Mouse (Mus musculus) hindbrain, embryonic 10.5 days (tissue): ENCODE results near the gene Tnfrsf19. TPM values are rescaled to one million over a fixed set of nuclear protein-coding genes. Genes with fewer than 3 reads are reported as not detected.
A peak's percentile ranks its signal among the peaks of the same experiment; 100 is the strongest.

ENCODE experiments used
- DNase-seq: peaks from one replicate; pipeline ENCODE4 v3.0.0-alpha.2; 2017; ENCODE audit warnings: low spot score
- H3K27ac ChIP-seq: fragments of 300-500 bp; sonication (generic); 2 replicates; pipeline ENCODE4 v1.5.1; 2016; ENCODE audit warnings: mild to moderate bottlenecking, moderate library complexity
- H3K27me3 ChIP-seq: fragments of 300-500 bp; sonication (generic); 2 replicates; pipeline ENCODE4 v1.6.1; 2016; ENCODE audit warnings: mild to moderate bottlenecking; ENCODE audit not compliant: poor library complexity, insufficient read depth, severe bottlenecking
- H3K36me3 ChIP-seq: fragments of 300-500 bp; sonication (generic); 2 replicates; pipeline ENCODE4 v1.6.1; 2016; ENCODE audit warnings: mild to moderate bottlenecking, moderate library complexity
- H3K4me1 ChIP-seq: fragments of 300-500 bp; sonication (generic); replicated peaks from 2 replicates; pipeline ENCODE4 v1.6.1; 2016; ENCODE audit warnings: mild to moderate bottlenecking
- H3K4me3 ChIP-seq: fragments of 300-500 bp; sonication (generic); 2 replicates; pipeline ENCODE4 v1.5.1; 2016; ENCODE audit warnings: mild to moderate bottlenecking, moderate library complexity
- H3K9me3 ChIP-seq: fragments of 300-500 bp; sonication (generic); 2 replicates; pipeline ENCODE4 v1.6.1; 2016; ENCODE audit warnings: mild to moderate bottlenecking, moderate library complexity
- WGBS: fragments of 180-500 bp; shearing (Covaris S2); methylation state at CpG from one replicate; pipeline ENCODE4 v1.1.7; 2016; 5-methylcytosine and 5-hydroxymethylcytosine counted together
- polyA plus RNA-seq: library from polyadenylated mRNA; unstranded; fragments of >200 nt; fragmentation: Nextera tagmentation; extraction: Ambion mirVana; gene quantifications from 2 replicates; pipeline ENCODE4 v1.2.1, GENCODE M21; 2016

The Tnfrsf19 gene
- polyA plus RNA-seq, 1 experiment from 2014 or later: 35.4 TPM

DNA sequence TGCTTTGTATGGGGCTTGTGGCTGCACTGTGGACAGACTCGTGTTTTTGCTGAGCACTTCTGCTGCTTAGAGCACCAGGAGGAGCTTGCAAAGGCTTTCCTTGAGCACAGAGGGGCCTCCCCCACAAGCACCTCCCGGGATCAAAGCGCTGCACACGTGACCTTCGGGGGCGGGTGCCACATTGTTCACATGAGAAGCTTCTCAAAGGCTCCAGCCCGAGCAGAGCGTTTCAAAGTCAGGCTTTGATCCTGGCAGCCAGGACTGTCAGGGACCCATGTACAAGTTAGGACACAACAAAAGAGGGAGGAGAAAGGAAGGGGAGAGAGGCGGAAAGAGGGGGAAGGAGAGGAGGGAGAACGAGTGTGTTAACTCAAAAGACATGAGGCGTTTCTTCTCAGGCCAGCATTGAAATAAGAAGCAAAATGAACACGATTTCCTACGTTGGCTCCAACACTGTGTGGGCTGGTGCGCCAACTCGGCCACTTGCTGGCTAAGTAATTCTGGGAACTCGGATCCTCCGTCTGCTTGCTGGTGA, 33.8 kb downstream of the Tnfrsf19 start:
- WGBS: under 1% methylated on average over 17 of the region's 17 CpGs
- Histone ChIP-seq H3K9me3 (no peaks in the 10 kb centered on the region), H3K4me3 (peak overlapping the region; percentile 42), H3K27ac (peak overlapping the region; percentile 84), H3K4me1 (peaks cover 45% of the 10 kb centered on the region), H3K36me3 (peaks cover 15% of the 10 kb centered on the region; the same call in 1 of the 2 replicates), H3K27me3 (peaks cover 62% of the 10 kb centered on the region)
- peak; percentile 93 for DNase-seq

DNA sequence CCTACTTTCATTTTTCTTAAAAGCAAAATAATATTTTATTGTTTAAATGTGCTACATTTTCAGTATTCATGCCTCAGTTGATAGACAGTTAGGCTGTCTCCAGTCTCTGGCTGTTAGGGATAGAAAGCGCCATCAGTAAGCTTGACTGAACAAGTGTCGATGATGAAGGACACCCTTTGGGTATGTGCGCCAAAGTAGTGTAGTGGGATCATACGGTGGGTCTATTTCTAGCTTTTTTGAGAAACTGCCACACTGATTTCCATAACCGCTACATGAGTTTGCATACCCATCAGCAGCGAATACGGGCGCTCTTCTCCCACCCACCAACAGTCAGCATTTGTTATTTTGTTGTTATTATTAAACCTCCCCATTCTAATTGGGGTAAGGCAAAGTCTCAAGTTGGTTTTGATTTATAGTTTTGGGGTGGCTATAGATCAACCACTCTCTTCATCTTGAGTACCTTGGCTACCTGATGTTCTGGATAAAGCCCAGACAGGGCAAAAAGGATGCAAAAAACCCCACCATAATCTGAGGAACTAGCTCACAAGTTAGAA, 34.6 kb downstream of the Tnfrsf19 start:
- Histone ChIP-seq H3K27me3 (peaks cover 62% of the 10 kb centered on the region), H3K27ac (peak overlapping the region; percentile 84), H3K4me1 (peaks cover 48% of the 10 kb centered on the region), H3K36me3 (peaks cover 17% of the 10 kb centered on the region; the same call in 1 of the 2 replicates), H3K4me3 (no peak overlapping the region), H3K9me3 (no peaks in the 10 kb centered on the region)
- WGBS: 72% methylated on average over 8 of the region's 8 CpGs
- DNase-seq: no peak

DNA sequence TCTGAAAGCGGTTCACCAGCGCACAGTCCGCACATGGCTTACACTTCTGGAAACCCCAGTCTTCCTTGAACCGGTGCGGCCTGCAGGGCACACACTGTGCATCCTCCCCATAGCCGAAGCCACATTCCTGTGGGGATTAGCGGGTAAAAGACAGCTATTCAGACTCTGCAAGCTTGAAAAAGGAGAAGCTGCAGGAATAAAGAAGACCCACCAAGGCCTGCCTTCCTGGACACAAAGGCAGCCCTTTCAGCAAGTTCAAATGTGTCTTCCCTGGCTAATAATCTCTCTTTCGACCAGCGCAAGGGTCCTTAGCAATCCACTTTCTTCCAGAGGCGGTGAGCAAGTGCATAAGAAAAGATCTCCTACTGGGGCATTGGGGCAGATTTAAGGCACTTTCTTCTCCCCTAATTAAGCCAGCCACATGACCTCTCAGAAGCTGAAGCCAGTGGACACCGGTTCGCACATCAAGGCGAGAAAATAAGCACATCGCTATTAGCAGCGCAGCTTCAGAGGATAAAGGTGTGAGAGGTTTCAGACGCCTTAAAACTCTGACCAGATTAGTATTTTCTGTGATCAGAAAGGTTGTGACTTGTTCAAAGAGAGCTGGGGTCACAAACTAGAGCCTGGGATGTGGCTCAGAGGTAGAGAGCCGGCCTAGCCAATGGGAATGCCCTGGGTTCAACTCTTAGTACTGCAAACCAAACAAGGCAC, 41.0 kb downstream of the Tnfrsf19 start:
- no peak for DNase-seq
- 9% methylated on average over 17 of the region's 17 CpGs for WGBS
- peaks cover 36% of the 10 kb centered on the region for H3K4me1 ChIP-seq
- no peaks in the 10 kb centered on the region for H3K9me3 ChIP-seq
- peaks cover 54% of the 10 kb centered on the region for H3K27me3 ChIP-seq
- H3K4me3 ChIP-seq: no peak overlapping the region
- H3K36me3 ChIP-seq: peaks cover 20% of the 10 kb centered on the region
- peak overlapping the region; percentile 37 for H3K27ac ChIP-seq

DNA sequence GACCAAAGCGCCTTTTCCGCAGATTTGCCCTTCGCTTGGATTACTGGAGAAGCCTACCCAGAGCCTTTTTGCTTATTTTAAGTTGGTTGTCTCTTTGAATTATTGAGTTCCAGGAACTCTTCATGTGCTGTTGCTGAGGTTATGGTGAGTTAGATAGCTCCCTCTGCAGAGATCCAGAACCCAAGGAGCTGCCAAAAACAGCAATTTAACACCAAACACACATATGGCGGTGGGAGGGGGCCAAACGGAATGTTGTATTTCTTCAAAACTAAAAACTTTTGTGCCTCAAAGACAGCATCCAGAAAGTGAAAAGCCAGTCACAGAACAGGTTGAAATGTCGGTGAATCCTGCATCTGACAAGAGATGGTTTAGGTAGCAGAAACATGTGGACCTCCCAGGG, 42.6 kb downstream of the Tnfrsf19 start:
- DNase-seq: no peak
- Histone ChIP-seq H3K4me1 (peaks cover 45% of the 10 kb centered on the region), H3K27ac (no peak overlapping the region), H3K36me3 (peaks cover 19% of the 10 kb centered on the region), H3K9me3 (no peaks in the 10 kb centered on the region), H3K4me3 (no peak overlapping the region), H3K27me3 (peaks cover 40% of the 10 kb centered on the region)
- WGBS: 93% methylated on average over 6 of the region's 6 CpGs

DNA sequence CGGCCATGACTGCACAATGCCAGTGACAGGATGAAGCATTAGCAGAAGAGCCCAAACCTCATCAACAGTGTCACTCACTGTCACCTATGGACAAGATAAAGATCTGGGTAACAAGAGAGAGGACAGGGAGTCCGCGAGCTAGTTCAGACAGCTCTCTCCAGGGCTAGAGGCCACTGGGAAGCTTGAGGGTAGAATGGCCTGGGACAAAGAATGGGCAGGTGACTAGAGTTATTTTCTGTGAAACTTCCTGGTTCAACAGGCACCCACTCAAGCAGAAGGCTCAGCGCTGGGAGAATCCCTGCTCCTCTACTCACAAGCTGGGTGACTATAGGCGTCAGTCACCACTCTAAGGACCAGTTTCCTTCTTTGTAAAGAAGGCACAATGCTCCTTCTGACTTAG, 46.2 kb downstream of the Tnfrsf19 start:
- no peak overlapping the region for H3K27ac ChIP-seq
- WGBS: 85% methylated on average over 5 of the region's 5 CpGs
- H3K9me3 ChIP-seq: no peaks in the 10 kb centered on the region
- H3K36me3 ChIP-seq: peaks cover 15% of the 10 kb centered on the region
- DNase-seq: no peak
- H3K4me1 ChIP-seq: peaks cover 37% of the 10 kb centered on the region
- H3K4me3 ChIP-seq: no peak overlapping the region
- peaks cover 13% of the 10 kb centered on the region for H3K27me3 ChIP-seq

DNA sequence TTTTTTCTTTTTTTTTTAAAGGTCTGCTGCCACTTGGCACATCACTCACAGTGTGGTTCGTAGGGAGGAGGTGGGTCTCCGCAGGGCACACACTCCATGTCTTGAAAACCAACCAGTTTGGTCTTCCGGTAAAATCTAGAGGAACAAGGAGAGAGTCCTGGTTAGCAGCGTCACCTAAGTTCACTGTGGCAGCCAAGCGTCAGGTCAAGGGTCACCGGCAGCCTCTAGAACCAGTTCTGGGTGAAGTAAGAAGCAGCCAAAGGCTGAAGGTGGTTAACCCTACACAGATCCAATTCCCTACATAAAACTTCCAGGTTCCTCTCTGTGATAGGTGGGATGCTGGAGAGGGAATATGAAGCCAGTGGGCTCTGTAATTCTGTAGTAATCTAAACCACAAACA, 49.7 kb downstream of the Tnfrsf19 start:
- Histone ChIP-seq H3K4me1 (peaks cover 37% of the 10 kb centered on the region), H3K36me3 (peaks cover 3% of the 10 kb centered on the region; the same call in 1 of the 2 replicates), H3K4me3 (no peak overlapping the region), H3K27ac (no peak overlapping the region), H3K27me3 (no peaks in the 10 kb centered on the region), H3K9me3 (no peaks in the 10 kb centered on the region)
- no peak for DNase-seq
- 53% methylated on average over 6 of the region's 6 CpGs for WGBS

DNA sequence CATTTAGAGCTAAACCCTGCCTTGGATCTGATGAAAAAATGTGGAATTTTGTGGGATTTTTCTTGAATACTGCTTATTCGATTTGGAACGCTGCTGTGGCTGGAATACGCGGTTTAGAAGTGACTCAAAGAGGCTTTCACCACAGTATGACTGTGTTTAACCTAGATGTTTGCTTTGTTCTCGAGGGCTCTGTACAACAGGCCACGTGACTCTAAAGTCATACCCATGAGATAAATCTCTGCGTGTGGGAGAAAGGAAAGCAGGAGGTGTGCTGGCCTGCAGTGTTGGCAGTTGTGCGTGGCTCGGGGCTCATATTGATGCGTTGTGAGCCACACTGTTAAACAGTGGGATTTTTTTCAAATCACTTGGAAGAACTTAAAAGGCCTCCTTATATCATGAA, 52.8 kb downstream of the Tnfrsf19 start:
- DNase-seq: no peak
- H3K9me3 ChIP-seq: no peaks in the 10 kb centered on the region
- H3K27me3 ChIP-seq: no peaks in the 10 kb centered on the region
- H3K4me3 ChIP-seq: no peak overlapping the region
- no peak overlapping the region for H3K27ac ChIP-seq
- 92% methylated on average over 10 of the region's 10 CpGs for WGBS
- peaks cover 34% of the 10 kb centered on the region for H3K4me1 ChIP-seq
- 0 out of 2 replicates have a peak, but pooled peaks cover 3% of the 10 kb centered on the region for H3K36me3 ChIP-seq

DNA sequence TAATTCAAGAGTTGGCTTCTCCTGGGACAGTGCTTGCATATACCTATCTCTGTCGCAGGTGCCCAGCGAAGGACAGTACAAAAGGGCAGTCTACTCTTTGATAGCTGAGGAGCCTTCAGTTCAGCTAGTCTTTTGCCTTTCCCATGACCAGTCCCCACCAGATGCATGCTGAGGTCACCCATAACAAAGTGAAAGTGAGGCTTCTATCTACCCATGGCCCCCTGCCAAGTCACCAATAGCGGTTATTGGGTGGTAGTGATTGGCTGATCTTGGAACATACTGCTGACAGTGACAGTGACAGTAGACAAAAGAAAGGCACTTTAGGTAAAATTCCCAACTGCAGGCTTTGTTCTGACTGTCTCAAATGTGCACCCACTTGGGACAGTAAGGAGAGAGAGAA, 53.2 kb downstream of the Tnfrsf19 start:
- WGBS: 96% methylated on average over 3 of the region's 3 CpGs
- Histone ChIP-seq H3K27me3 (no peaks in the 10 kb centered on the region), H3K36me3 (0 out of 2 replicates have a peak, but pooled peaks cover 3% of the 10 kb centered on the region), H3K9me3 (no peaks in the 10 kb centered on the region), H3K4me3 (no peak overlapping the region), H3K4me1 (peaks cover 38% of the 10 kb centered on the region), H3K27ac (no peak overlapping the region)
- DNase-seq: no peak

DNA sequence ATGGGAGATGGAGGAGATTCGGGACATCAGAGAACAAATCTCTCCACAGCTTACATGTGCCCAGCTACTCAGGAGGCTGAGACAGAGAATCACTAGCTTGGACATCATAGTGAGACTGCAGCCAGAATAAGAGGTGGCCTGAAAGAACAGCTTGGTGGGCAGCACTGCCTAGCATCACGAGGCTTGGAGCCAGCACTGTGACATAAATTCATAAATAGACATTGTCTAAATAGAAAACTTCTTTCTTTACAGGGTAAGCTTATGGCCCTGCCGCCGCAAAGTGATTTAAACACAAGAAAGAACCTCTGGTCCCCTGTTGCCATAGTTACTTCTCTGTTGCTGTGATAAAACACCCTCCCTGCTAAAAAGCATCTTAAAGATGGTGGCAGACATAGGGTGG, 54.1 kb downstream of the Tnfrsf19 start:
- DNase-seq: no peak
- H3K36me3 ChIP-seq: 0 out of 2 replicates have a peak, but pooled peaks cover 3% of the 10 kb centered on the region
- H3K4me3 ChIP-seq: no peak overlapping the region
- no peaks in the 10 kb centered on the region for H3K9me3 ChIP-seq
- peaks cover 45% of the 10 kb centered on the region for H3K4me1 ChIP-seq
- no peak overlapping the region for H3K27ac ChIP-seq
- H3K27me3 ChIP-seq: no peaks in the 10 kb centered on the region
- 87% methylated on average over 4 of the region's 4 CpGs for WGBS

DNA sequence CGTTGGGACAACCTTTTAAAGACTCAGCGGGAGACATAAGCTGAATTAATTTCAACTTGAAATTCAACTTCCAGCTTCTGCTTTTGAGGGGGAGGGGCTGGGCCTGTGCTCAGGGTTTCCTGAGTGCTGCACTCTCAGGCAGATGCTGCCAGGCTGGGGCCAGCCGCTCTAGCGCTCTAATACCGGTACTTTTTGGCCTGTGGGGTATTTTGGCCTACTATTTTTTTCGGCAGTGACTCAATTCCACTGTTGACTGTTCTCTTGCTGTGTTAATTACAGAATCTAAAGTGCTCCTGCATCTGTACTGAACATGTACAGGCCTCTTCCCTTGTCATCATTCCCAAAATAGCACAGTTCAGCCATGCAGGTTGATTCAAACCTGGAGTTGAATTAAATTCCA, 58.1 kb downstream of the Tnfrsf19 start:
- H3K27ac ChIP-seq: peak overlapping the region; percentile 29; the same call in 1 of the 2 replicates
- DNase-seq: no peak
- H3K27me3 ChIP-seq: no peaks in the 10 kb centered on the region; the same call in 1 of the 2 replicates
- WGBS: 53% methylated on average over 6 of the region's 6 CpGs
- H3K4me3 ChIP-seq: no peak overlapping the region
- H3K9me3 ChIP-seq: no peaks in the 10 kb centered on the region
- no peaks in the 10 kb centered on the region for H3K36me3 ChIP-seq
- H3K4me1 ChIP-seq: peaks cover 61% of the 10 kb centered on the region

DNA sequence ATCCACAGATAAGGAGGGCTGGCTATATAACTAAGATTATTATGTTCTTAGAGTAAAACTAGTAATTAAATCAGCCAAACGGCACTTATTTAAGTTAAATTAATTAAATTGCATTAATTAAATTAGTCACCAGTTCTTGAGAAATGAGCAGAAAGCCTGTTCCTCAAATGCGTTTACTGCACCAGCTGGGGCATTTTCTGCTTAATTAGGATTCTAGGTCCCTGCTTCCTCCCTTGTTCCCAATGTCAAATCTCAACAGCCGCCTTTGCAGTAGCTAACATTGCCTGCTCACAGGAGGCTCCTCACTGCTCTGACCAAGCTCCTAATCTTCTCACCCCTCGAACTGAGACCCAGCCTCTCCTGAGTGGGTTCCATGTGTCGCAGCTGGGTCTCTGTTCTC, 59.4 kb downstream of the Tnfrsf19 start:
- peaks cover 3% of the 10 kb centered on the region; the same call in 1 of the 2 replicates for H3K36me3 ChIP-seq
- DNase-seq: no peak
- no peaks in the 10 kb centered on the region; the same call in 1 of the 2 replicates for H3K27me3 ChIP-seq
- no peak overlapping the region for H3K27ac ChIP-seq
- WGBS: 74% methylated on average over 5 of the region's 5 CpGs
- no peak overlapping the region for H3K4me3 ChIP-seq
- peaks cover 56% of the 10 kb centered on the region for H3K4me1 ChIP-seq
- no peaks in the 10 kb centered on the region for H3K9me3 ChIP-seq

DNA sequence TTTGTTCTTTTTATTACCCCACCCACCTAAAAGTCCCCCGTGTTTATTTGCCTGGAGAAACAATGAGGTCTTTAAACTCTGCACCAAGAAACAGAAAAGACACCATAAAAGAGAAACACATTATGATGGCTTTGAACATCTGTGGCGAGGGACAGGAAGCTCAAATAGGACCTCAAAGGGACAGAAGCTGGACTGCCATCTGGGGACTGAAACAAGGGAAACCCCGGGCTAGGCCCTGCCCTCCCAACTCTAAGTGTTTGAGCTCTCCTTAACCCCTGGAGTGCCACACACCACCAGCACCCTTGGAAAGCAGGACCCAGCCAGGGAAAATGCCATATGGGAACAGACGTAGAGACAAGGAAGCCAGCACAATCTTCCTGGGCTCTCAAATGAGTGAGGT, 61.2 kb downstream of the Tnfrsf19 start:
- H3K9me3 ChIP-seq: no peaks in the 10 kb centered on the region
- H3K27ac ChIP-seq: peak overlapping the region; percentile 53
- H3K36me3 ChIP-seq: peaks cover 14% of the 10 kb centered on the region
- H3K4me3 ChIP-seq: no peak overlapping the region
- 21% methylated on average over 4 of the region's 4 CpGs for WGBS
- no peak for DNase-seq
- peaks cover 53% of the 10 kb centered on the region for H3K4me1 ChIP-seq
- H3K27me3 ChIP-seq: no peaks in the 10 kb centered on the region; the same call in 1 of the 2 replicates

DNA sequence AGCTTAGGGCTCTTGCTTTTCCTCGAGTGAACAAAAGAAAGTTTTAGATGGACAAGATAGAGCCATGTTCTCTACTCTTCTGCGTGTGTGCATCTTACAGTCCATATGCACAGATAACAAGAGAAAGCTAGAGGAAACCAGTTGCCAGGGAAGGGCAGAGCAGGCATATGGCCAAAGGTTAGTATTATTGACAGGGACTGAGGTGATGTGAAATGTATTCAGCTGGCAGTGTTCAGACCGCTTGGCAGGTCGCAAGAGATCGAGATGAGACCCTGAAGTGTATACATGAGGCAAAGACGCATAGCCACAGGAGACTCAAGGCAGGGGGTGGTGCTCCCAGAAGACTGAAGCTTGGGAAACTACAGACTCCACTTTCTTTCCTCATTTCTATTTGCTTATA, 62.0 kb downstream of the Tnfrsf19 start:
- Histone ChIP-seq H3K27ac (peak overlapping the region; percentile 53; the same call in 1 of the 2 replicates), H3K4me1 (peaks cover 50% of the 10 kb centered on the region), H3K36me3 (peaks cover 20% of the 10 kb centered on the region), H3K27me3 (no peaks in the 10 kb centered on the region; the same call in 1 of the 2 replicates), H3K9me3 (no peaks in the 10 kb centered on the region), H3K4me3 (no peak overlapping the region)
- DNase-seq: no peak
- 64% methylated on average over 6 of the region's 6 CpGs for WGBS
